Mouse (Mus musculus): ENCODE results near the gene Cabp2. TPM values are rescaled to one million over a fixed set of nuclear protein-coding genes. Genes with fewer than 3 reads are reported as not detected.

Gene Cabp2
- total and polyA plus RNA-seq, 2 experiments from 2014 or later: not detected

DNA sequence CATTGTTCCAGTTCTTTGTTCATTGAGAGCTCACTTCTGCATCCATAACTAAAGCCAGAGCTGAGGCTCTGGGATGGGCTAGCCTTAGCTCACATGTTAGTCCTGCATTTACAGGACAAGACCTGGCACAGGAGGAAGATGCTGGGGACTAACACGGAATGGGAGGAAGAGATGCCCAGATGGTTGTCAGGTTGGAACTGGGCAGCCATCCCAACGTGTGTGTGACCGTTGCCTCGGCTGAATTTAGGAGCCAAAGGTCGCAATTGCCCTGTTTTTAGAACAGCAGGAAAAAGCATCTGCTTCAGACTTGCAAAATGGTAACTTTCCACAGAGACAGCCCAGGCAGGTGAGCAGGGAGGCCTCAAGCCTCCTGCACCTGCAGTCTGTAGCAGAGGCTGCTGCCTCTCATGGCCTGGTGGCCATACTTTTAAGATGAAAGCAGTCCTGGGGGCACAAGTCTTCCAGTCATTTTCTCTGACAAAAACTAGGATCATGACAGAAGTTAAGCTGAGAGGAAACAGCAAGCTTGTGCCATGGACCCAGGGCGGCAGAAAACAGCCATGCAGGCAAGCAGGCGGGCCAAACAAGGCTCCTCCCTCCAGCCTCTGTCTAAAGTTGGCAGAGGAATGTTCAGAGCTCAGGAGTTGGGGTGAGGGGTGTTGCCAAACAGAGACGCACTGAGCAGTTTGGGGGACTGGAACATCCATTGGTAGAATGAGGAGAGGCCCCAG, 26.0 kb upstream of the Cabp2 start:
- no peaks in the 10 kb centered on the region for H3K4me1 ChIP-seq (ENCODE audit: insufficient read depth, low read length)
- H3K27ac ChIP-seq: no peak overlapping the region
- ATAC-seq (no peak), DNase-seq (ENCODE audit: low spot score) (no peak)
- no peak overlapping the region for H3K4me2 ChIP-seq (ENCODE audit: low read depth, low read length)
- H3K9me3 ChIP-seq (ENCODE audit: low read length): no peaks in the 10 kb centered on the region
- WGBS: 64% methylated on average over 8 of the region's 8 CpGs
- no peak overlapping the region for H3K9ac ChIP-seq (replicated peaks; ENCODE audit: low read length)
- H3K27me3 ChIP-seq (ENCODE audit: insufficient read depth, low read length): no peaks in the 10 kb centered on the region
- no peak for TF ChIP-seq CTCF (IDR thresholded peaks at IDR 0.05; ENCODE audit: low read depth)
- no peaks in the 10 kb centered on the region for H3K36me3 ChIP-seq (ENCODE audit: insufficient read depth, low read length)
- H3K4me3 ChIP-seq (ENCODE audit: low read length): no peak overlapping the region

DNA sequence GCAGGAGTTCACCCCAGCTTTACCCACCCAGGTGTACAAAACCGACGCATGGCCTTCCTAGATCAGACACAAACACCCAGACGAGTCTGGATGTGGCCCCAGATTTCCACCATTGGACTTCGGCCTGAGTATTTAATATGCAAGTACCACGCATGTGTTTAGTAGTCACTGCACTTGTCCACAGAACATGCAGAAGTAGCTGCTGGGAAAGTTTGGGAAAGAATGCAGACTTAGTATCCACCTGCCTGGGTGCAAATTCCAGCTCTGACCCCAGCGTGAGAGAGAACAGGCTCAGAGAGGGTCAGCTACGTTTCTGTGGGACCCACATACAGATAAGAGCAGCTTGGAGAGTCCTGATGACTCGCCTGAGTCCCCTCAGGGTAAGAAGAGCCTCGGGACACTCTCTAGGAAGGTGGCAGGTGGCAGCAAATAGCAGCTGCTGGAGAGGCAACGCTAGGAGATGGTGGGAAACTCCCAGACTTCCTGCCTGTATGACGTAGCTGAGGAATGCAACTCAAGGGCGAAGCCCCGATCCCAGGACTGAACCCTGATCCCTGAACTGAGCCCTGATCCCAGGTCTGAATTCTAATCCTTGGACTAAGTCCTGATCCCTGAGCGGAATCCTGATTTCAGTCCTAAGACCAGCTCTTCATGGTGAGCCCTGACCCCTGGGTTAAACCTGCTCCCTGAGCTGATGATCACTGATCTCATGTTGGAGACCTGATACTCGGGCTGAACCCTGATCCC, 25.3 kb upstream of the Cabp2 start:
- H3K4me2 ChIP-seq (ENCODE audit: low read depth, low read length): no peak overlapping the region
- no peaks in the 10 kb centered on the region for H3K4me1 ChIP-seq (ENCODE audit: insufficient read depth, low read length)
- no peak for TF ChIP-seq CTCF (IDR thresholded peaks at IDR 0.05; ENCODE audit: low read depth)
- H3K27me3 ChIP-seq (ENCODE audit: insufficient read depth, low read length): no peaks in the 10 kb centered on the region
- H3K9me3 ChIP-seq (ENCODE audit: low read length): no peaks in the 10 kb centered on the region
- H3K9ac ChIP-seq (replicated peaks; ENCODE audit: low read length): no peak overlapping the region
- 64% methylated on average over 15 of the region's 15 CpGs for whole genome bisulfite sequencing
- H3K4me3 ChIP-seq (ENCODE audit: low read length): no peak overlapping the region
- H3K27ac ChIP-seq: no peak overlapping the region
- ATAC-seq (no peak), DNase-seq (ENCODE audit: low spot score) (no peak)
- no peaks in the 10 kb centered on the region for H3K36me3 ChIP-seq (ENCODE audit: insufficient read depth, low read length)

DNA sequence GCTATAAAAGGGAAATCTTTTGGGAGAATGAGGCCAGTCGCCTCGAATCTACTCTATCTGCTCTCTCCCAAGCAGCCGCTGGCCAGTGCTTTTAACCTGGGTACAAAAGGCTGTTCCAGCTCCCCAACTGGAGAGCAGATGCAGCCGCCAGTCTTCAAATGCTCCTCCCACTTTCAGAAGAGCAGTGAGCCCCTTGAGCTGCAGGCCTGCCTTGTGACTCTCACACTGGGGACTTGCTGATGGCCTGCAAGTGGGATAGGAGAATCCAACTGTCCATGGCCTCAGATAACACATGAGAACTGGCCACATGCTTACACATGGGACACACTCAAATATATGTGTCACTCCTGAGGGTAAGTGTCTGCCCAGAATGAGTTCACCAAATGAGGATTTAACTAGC, 24.7 kb upstream of the Cabp2 start:
- Histone ChIP-seq H3K36me3 (ENCODE audit: insufficient read depth, low read length) (no peaks in the 10 kb centered on the region), H3K27ac (no peak overlapping the region), H3K4me2 (ENCODE audit: low read depth, low read length) (no peak overlapping the region), H3K27me3 (ENCODE audit: insufficient read depth, low read length) (no peaks in the 10 kb centered on the region), H3K9me3 (ENCODE audit: low read length) (no peaks in the 10 kb centered on the region), H3K4me3 (ENCODE audit: low read length) (no peak overlapping the region), H3K9ac (replicated peaks; ENCODE audit: low read length) (no peak overlapping the region), H3K4me1 (ENCODE audit: insufficient read depth, low read length) (no peaks in the 10 kb centered on the region)
- DNase-seq (ENCODE audit: low spot score): no peak
- no peak for TF ChIP-seq CTCF (IDR thresholded peaks at IDR 0.05; ENCODE audit: low read depth)
- ATAC-seq: no peak
- WGBS: 42% methylated on average over 4 of the region's 4 CpGs

DNA sequence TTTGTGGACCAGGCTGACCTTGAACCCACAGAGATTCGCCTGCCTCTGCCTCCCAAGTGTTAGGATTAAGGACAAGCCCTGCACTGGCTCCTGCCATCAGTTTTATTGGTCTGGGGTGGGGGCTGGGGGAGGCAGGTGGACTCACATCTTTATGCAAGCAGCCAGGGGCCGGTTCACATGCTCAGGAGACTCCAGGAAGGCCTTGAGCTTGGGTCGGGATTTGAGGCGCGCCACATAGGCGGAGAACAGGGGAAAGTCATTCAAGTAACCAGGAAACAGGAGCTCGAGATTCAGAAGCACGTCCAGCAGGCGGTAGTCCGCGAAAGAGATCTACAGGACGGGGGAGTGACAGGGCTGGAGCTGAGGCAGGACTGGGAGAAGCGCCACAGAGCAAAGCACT, 24.0 kb upstream of the Cabp2 start:
- H3K4me1 ChIP-seq (ENCODE audit: insufficient read depth, low read length): no peaks in the 10 kb centered on the region
- no peak for TF ChIP-seq CTCF (IDR thresholded peaks at IDR 0.05; ENCODE audit: low read depth)
- H3K27ac ChIP-seq: no peak overlapping the region
- H3K27me3 ChIP-seq (ENCODE audit: insufficient read depth, low read length): no peaks in the 10 kb centered on the region
- H3K36me3 ChIP-seq (ENCODE audit: insufficient read depth, low read length): no peaks in the 10 kb centered on the region
- DNase-seq (ENCODE audit: low spot score) (no peak), ATAC-seq (no peak)
- no peak overlapping the region for H3K4me3 ChIP-seq (ENCODE audit: low read length)
- H3K9me3 ChIP-seq (ENCODE audit: low read length): no peaks in the 10 kb centered on the region
- WGBS: 87% methylated on average over 13 of the region's 13 CpGs
- H3K4me2 ChIP-seq (ENCODE audit: low read depth, low read length): no peak overlapping the region
- H3K9ac ChIP-seq (replicated peaks; ENCODE audit: low read length): no peak overlapping the region

DNA sequence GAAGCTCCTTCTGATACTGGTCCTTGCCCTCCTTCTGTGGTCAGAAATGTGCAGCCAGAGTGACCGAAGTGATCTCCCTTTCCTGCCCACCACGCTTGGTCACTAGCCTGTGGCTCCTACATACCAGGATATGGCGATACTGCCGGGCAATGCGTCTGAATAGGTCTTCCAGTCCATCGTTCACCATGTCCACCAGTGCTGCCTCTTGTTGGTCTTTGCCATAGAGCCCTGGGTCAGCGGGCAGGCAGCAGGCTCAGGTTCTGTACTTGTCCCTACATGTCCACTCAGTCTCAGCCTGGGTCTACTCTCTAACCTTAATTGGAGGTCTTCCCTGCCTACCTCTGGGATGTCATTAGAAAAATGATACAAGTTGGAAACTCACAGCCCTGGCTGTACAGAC, 23.4 kb upstream of the Cabp2 start:
- no peaks in the 10 kb centered on the region for H3K4me1 ChIP-seq (ENCODE audit: insufficient read depth, low read length)
- H3K27ac ChIP-seq: no peak overlapping the region
- no peaks in the 10 kb centered on the region for H3K9me3 ChIP-seq (ENCODE audit: low read length)
- no peak overlapping the region for H3K9ac ChIP-seq (replicated peaks; ENCODE audit: low read length)
- ATAC-seq: no peak
- no peaks in the 10 kb centered on the region for H3K36me3 ChIP-seq (ENCODE audit: insufficient read depth, low read length)
- H3K4me3 ChIP-seq (ENCODE audit: low read length): no peak overlapping the region
- TF ChIP-seq CTCF (IDR thresholded peaks at IDR 0.05; ENCODE audit: low read depth): no peak
- H3K4me2 ChIP-seq (ENCODE audit: low read depth, low read length): no peak overlapping the region
- 96% methylated on average over 7 of the region's 7 CpGs for WGBS
- DNase-seq (ENCODE audit: low spot score): no peak
- H3K27me3 ChIP-seq (ENCODE audit: insufficient read depth, low read length): no peaks in the 10 kb centered on the region

DNA sequence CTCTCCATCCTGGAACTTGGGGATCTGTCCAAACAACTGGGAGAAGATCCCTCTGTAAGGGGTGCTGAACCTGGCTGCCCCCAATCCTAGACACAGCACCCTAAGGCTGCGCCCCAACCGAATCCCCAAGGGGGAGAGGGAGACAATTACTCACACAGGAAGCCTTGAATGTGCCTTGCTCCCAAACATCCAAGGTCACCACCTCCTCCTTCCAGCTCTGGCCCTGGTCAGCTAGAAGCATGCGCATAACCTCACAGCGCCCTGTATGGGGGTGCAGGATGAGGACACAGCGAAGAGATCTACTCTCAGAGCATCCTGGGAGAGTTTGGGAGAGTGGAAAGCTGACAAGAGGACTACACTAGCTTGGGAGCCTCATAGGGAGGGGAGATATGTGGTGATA, 22.8 kb upstream of the Cabp2 start:
- 89% methylated on average over 5 of the region's 5 CpGs for WGBS
- no peak for TF ChIP-seq CTCF (IDR thresholded peaks at IDR 0.05; ENCODE audit: low read depth)
- H3K36me3 ChIP-seq (ENCODE audit: insufficient read depth, low read length): no peaks in the 10 kb centered on the region

More for the DNA sequence above, 22.8 kb upstream of the Cabp2 start:
- H3K27me3 ChIP-seq (ENCODE audit: insufficient read depth, low read length): no peaks in the 10 kb centered on the region
- DNase-seq (ENCODE audit: low spot score) (no peak), ATAC-seq (no peak)
- no peak overlapping the region for H3K4me3 ChIP-seq (ENCODE audit: low read length)
- H3K9ac ChIP-seq (replicated peaks; ENCODE audit: low read length): no peak overlapping the region
- H3K9me3 ChIP-seq (ENCODE audit: low read length): no peaks in the 10 kb centered on the region
- no peaks in the 10 kb centered on the region for H3K4me1 ChIP-seq (ENCODE audit: insufficient read depth, low read length)
- H3K4me2 ChIP-seq (ENCODE audit: low read depth, low read length): no peak overlapping the region
- H3K27ac ChIP-seq: no peak overlapping the region
